Mouse (Mus musculus) intestine, embryonic 15.5 days (tissue): ENCODE data around the gene Osbpl8. TPM values are rescaled to one million over a fixed set of nuclear protein-coding genes. Genes with fewer than 3 reads are reported as not detected.

Source experiments
- ATAC-seq: fragments of 200-750 bp; cut with Nextera tagmentation; 2 replicates; pipeline ENCODE4 v1.8.0; 2017; ENCODE audit warnings: moderate TSS enrichment, moderate library complexity
- H3K27ac ChIP-seq: fragments of 300-500 bp; sonication (generic); 2 replicates; pipeline ENCODE4 v1.5.1; 2015; ENCODE audit warnings: mild to moderate bottlenecking, inconsistent platforms
- H3K27me3 ChIP-seq: fragments of 300-500 bp; sonication (generic); replicated peaks from 2 replicates; pipeline ENCODE4 v1.6.1; 2015; ENCODE audit warnings: inconsistent platforms
- H3K36me3 ChIP-seq: fragments of 300-500 bp; sonication (generic); 2 replicates; pipeline ENCODE4 v1.6.1; 2015; ENCODE audit warnings: inconsistent platforms
- H3K4me1 ChIP-seq: fragments of 300-500 bp; sonication (generic); replicated peaks from 2 replicates; pipeline ENCODE4 v1.6.1; 2015; ENCODE audit warnings: inconsistent platforms
- H3K4me2 ChIP-seq: fragments of 300-500 bp; sonication (generic); replicated peaks from 2 replicates; pipeline ENCODE4 v1.6.1; 2015; ENCODE audit warnings: mild to moderate bottlenecking, inconsistent platforms
- H3K4me3 ChIP-seq: fragments of 300-500 bp; sonication (generic); replicated peaks from 2 replicates; pipeline ENCODE4 v1.5.1; 2015; ENCODE audit warnings: inconsistent platforms
- H3K9ac ChIP-seq: fragments of 300-500 bp; sonication (generic); 2 replicates; pipeline ENCODE4 v1.6.1; 2015; ENCODE audit warnings: inconsistent platforms
- H3K9me3 ChIP-seq: fragments of 300-500 bp; sonication (generic); 2 replicates; pipeline ENCODE4 v1.6.1; 2016; ENCODE audit warnings: inconsistent platforms
- WGBS: fragments of 180-500 bp; shearing (Covaris S2); methylation state at CpG from one replicate; pipeline ENCODE4 v1.1.7; 2015; 5-methylcytosine and 5-hydroxymethylcytosine counted together
- polyA plus RNA-seq: library from polyadenylated mRNA; unstranded; fragments of >200 nt; fragmentation: Nextera tagmentation; extraction: Ambion mirVana; gene quantifications from 2 replicates; pipeline ENCODE4 v1.2.1, GENCODE M21; 2015

The Osbpl8 gene
- polyA plus RNA-seq, 1 experiment from 2014 or later, result 5.4 TPM

DNA sequence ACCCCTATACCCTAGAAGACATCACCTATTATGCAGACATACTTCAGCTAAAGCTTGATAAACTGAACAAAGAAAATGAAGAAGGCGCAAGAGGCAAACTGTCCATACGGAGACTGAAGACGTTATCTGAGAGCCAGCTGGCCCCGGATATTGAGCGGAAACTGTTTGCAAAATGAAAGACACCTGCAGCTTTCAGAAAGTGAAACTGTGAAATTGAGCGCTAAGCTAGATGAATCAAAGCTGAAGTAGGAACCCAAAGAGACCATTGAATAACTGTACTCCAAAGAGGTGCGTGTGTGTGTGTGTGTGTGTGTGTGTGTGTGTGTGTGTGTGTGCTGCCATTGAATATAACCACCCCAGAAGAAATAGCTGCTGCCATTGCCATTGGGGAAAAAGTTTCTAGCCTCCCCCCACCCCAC lies 7.3 kb upstream of the Osbpl8 start:
- Histone ChIP-seq H3K4me3 (no peak overlapping the region), H3K9me3 (no peaks in the 10 kb centered on the region), H3K27me3 (no peaks in the 10 kb centered on the region), H3K27ac (no peak overlapping the region), H3K4me2 (no peak overlapping the region), H3K9ac (no peak overlapping the region), H3K36me3 (no peaks in the 10 kb centered on the region), H3K4me1 (no peaks in the 10 kb centered on the region)
- ATAC-seq, result no peak
- 84% methylated on average over 7 of the region's 7 CpGs for WGBS

- WGBS, result 77% methylated on average over 5 of the region's 5 CpGs
- H3K4me3 ChIP-seq, result no peak overlapping the region
- H3K36me3 ChIP-seq, result no peaks in the 10 kb centered on the region
- H3K9ac ChIP-seq, result no peak overlapping the region
- H3K4me1 ChIP-seq, result no peaks in the 10 kb centered on the region
- H3K4me2 ChIP-seq, result no peak overlapping the region
- no peaks in the 10 kb centered on the region for H3K27me3 ChIP-seq
- ATAC-seq, result no peak
- no peaks in the 10 kb centered on the region for H3K9me3 ChIP-seq
- no peak overlapping the region for H3K27ac ChIP-seq
Observed at GRCm38 (mm10) chr10:111159789-111160522, 4.6 kb upstream of the Osbpl8 start.

DNA sequence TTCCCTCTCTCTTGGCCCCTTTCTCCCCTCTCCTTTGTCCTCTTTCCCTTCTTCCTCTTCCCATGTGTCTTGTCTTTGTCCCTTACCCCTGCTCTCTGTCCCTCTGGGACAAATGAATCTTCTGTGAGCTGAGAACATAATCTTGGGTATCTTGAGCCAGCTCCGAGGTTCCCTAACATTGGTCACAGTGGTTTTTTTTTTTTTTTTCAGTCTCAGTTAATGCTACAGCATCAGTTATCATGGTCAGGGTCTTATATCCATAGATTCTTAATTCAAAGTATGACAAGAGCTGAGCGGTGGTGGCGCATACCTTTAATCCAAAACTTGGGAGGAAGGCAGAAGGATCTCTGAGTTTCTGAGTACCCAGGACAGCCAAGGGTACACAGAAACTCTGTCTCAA lies 4.0 kb upstream of the Osbpl8 start:
- no peak overlapping the region for H3K9ac ChIP-seq

DNA sequence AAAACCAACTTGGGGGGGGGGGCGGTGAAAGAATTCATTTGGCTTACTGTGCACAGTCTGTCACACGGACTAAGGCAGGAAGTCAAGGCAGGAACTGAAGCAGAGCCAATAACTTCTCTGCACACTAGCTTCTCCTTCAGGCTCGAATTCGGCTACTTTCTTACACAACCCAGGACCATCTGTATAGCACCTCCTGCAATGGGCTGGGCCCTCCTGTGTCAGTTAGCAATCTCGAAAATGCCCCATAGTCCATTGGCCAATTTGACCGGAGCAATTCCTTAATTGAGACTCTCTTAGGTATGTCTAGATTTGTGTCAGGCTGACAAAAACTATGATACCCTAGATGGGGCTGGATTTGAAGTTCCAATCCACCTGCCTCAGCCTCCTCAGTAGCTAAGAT lies 3.2 kb upstream of the Osbpl8 start:
- ATAC-seq, result no peak
- 91% methylated on average over 6 of the region's 6 CpGs for WGBS
- Histone ChIP-seq H3K9me3 (no peaks in the 10 kb centered on the region), H3K27ac (no peak overlapping the region), H3K4me1 (no peaks in the 10 kb centered on the region), H3K27me3 (no peaks in the 10 kb centered on the region), H3K4me2 (no peak overlapping the region), H3K36me3 (no peaks in the 10 kb centered on the region), H3K4me3 (no peak overlapping the region), H3K9ac (no peak overlapping the region)

More for the DNA sequence above, 4.0 kb upstream of the Osbpl8 start:
- no peaks in the 10 kb centered on the region for H3K9me3 ChIP-seq
- H3K4me2 ChIP-seq, result no peak overlapping the region
- H3K36me3 ChIP-seq, result no peaks in the 10 kb centered on the region
- no peak overlapping the region for H3K27ac ChIP-seq
- WGBS, result 89% methylated on average over 3 of the region's 3 CpGs
- H3K4me3 ChIP-seq, result no peak overlapping the region
- ATAC-seq, result no peak
- H3K27me3 ChIP-seq, result no peaks in the 10 kb centered on the region
- no peaks in the 10 kb centered on the region for H3K4me1 ChIP-seq

DNA sequence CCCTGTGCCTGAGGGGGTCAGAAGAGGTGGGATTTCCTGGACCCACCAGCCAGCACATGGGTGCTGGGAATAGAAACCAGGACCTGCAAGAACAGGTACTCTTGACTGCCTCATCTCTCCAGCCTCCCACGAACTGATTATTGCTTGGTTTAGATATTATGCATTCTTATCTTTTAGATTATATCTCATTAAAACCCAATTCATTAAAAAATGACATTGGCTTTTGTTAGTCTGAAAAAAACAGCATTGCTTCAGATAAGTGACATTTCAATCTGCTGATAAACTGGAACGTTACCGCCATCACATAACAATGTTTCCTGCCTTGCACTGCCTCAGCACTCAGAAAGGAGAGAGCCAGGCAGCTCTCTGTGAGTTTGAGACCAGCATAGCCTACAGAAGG lies 1.5 kb upstream of the Osbpl8 start:
- Histone ChIP-seq H3K9ac (no peak overlapping the region), H3K27me3 (no peaks in the 10 kb centered on the region), H3K4me2 (no peak overlapping the region), H3K27ac (no peak overlapping the region), H3K4me1 (no peaks in the 10 kb centered on the region), H3K36me3 (no peaks in the 10 kb centered on the region), H3K4me3 (no peak overlapping the region), H3K9me3 (no peaks in the 10 kb centered on the region)
- no peak for ATAC-seq
- WGBS, result 75% methylated on average over 3 of the region's 3 CpGs

DNA sequence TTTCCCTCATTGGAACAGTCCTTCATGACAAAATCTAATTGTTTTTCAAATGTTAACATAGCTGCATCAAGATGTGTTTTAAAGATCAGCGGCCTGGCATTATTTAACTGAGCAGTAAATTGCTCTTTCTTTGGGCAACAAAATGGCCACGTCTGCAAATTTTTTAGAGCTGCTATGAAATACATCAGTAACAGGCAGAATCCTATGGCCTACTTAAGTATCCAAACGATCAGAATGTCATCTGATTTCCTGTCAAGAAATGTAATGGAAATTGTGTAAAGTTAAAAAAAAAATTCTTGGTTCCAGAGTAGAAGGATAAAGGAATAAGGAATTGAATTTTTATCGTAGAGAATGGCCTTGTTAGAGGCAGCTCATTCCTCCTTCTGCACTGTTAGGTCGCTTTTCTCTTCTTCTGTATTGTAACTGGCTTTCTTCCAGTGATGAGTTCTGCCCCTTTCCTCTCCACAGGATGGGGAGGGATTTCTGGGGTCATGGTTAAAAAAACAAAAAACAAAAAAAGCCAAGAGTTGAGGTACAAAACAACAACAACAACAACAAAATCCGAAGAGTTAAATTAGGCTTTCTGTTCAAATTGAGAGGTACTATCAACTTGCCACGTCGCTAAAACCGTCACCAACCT lies 831 bp upstream of the Osbpl8 start:
- Histone ChIP-seq H3K27me3 (no peaks in the 10 kb centered on the region), H3K4me1 (no peaks in the 10 kb centered on the region), H3K9me3 (no peaks in the 10 kb centered on the region), H3K4me3 (peak overlapping the region; percentile 94; the same call in 1 of the 2 replicates), H3K9ac (no peak overlapping the region; the same call in 1 of the 2 replicates), H3K27ac (peak overlapping the region; percentile 82), H3K4me2 (peak overlapping the region; percentile 86), H3K36me3 (no peaks in the 10 kb centered on the region)
- no peak for ATAC-seq
- 30% methylated on average over 9 of the region's 9 CpGs for WGBS

DNA sequence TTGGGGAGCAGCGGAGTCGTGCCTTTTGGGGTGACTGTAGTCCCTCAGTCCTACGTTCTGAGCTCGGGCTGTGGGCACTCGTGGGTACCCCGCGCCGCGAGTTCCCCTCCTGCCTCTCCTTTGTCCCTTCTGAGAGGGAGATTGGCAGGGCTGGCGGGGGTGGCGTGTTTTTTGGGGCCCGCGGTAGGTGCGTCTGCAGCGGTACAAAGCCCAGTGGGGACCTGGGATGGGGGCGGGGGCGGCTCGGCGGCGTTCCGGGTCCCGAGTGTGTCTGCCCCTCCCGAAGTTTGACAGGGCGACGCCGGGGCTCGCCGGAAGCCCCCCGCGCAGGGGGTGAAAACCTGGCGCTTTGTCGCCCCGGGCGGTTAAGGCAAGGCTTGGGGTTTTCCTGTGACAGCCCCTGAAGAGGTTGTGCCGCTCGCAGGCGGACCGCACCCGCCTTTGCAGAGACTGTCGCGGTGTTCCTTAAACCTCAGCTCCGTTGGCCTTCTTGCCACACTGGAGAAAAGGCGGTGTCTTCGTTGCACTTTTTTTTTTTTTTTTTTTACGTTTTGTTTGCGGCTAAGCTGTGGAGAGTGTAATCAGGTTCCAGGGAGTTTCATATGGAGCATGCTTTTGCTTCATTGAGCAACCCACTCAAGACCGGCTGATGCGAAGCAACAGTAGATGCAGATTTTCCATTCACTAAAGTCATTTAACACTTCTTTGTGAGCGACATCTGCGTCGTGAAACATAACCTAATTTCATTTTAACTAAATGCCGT lies 848 bp downstream of the Osbpl8 start:
- H3K9me3 ChIP-seq, result no peaks in the 10 kb centered on the region
- peak overlapping the region; percentile 86 for H3K4me2 ChIP-seq
- peak overlapping the region; percentile 94 for H3K4me3 ChIP-seq
- under 1% methylated on average over 52 of the region's 52 CpGs for WGBS
- H3K4me1 ChIP-seq, result no peaks in the 10 kb centered on the region
- H3K27me3 ChIP-seq, result no peaks in the 10 kb centered on the region
- ATAC-seq, result peak; percentile 28
- H3K36me3 ChIP-seq, result no peaks in the 10 kb centered on the region
- H3K9ac ChIP-seq, result peak overlapping the region; percentile 91
- H3K27ac ChIP-seq, result peak overlapping the region; percentile 86

- WGBS, result 69% methylated on average over 4 of the region's 4 CpGs
- H3K4me1 ChIP-seq, result no peaks in the 10 kb centered on the region
- H3K9me3 ChIP-seq, result no peaks in the 10 kb centered on the region
- ATAC-seq, result no peak
- no peak overlapping the region for H3K27ac ChIP-seq
- no peaks in the 10 kb centered on the region for H3K27me3 ChIP-seq
- H3K4me3 ChIP-seq, result peak overlapping the region; percentile 94
- H3K36me3 ChIP-seq, result no peaks in the 10 kb centered on the region
- H3K9ac ChIP-seq, result no peak overlapping the region
- H3K4me2 ChIP-seq, result peak overlapping the region; percentile 86
Observed at GRCm38 (mm10) chr10:111166057-111166841, 1.7 kb downstream of the Osbpl8 start.

DNA sequence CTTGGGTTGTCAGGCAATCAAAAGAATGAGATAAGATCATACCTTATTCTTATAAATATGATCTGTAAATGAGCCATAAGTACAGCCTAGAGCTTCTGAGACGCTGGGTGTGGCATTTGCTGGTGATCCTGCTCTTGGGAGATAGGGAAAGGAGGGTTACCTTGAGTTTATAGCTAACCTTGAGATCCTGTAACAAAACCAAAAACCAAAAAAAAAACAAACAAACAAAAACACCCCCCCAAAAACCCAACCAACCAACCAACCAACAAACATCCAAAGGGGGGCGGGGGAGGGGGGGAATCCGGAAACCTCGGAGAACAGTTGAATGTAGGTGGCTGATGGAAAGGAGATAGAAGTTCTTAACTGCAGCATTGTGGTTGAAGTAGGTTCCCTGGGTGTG lies 2.9 kb downstream of the Osbpl8 start:
- no peak overlapping the region for H3K27ac ChIP-seq
- H3K4me3 ChIP-seq, result no peak overlapping the region
- H3K4me2 ChIP-seq, result no peak overlapping the region
- no peaks in the 10 kb centered on the region for H3K36me3 ChIP-seq
- H3K9ac ChIP-seq, result no peak overlapping the region
- H3K9me3 ChIP-seq, result no peaks in the 10 kb centered on the region
- no peaks in the 10 kb centered on the region for H3K27me3 ChIP-seq
- no peaks in the 10 kb centered on the region for H3K4me1 ChIP-seq
- ATAC-seq, result no peak
- 82% methylated on average over 4 of the region's 4 CpGs for WGBS

GRCm38 (mm10) chr10:111168305-111168704 lies 3.8 kb downstream of the Osbpl8 start:
- no peak overlapping the region for H3K9ac ChIP-seq
- no peaks in the 10 kb centered on the region for H3K27me3 ChIP-seq
- no peak overlapping the region for H3K27ac ChIP-seq
- 80% methylated on average over 3 of the region's 3 CpGs for WGBS
- no peaks in the 10 kb centered on the region for H3K4me1 ChIP-seq
- H3K4me3 ChIP-seq, result no peak overlapping the region
- no peaks in the 10 kb centered on the region for H3K9me3 ChIP-seq
- ATAC-seq, result no peak
- no peaks in the 10 kb centered on the region for H3K36me3 ChIP-seq
- no peak overlapping the region for H3K4me2 ChIP-seq

DNA sequence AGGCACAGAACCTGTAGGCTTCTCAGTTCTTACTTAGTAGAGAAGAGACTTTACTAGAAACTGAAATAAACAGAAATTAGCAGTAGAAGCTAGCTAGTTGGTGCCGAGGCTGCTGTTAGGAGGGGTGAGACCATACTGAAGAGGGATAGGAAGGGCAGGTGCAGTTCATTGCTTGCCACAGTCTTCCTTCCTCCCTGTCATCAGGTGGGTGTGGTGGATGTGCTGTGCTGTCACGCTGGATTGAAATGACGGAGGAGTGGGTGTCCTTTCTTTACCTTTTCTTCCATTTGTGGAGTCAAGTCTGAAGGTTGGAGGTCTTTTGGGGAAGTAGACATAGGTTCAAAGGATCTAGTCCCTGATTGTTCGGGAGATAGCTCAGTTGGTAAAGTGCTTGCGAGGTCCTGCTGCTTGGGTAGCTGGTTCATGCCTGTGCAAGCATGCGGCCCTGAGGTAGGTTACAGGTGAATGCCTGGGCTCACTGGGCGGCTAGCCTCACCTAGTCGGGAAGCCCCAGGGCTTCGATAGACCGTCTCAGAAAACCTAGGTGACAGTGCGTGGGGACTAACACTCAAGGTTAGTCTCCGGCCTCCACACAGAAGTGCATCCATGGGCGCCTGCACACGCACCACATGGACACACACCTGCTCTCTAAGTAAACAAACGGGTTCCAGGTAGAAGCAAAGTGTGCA lies 6.8 kb downstream of the Osbpl8 start:
- H3K9ac ChIP-seq, result no peak overlapping the region
- no peaks in the 10 kb centered on the region for H3K36me3 ChIP-seq
- 89% methylated on average over 15 of the region's 15 CpGs for WGBS
- H3K4me3 ChIP-seq, result no peak overlapping the region
- no peak for ATAC-seq
- H3K9me3 ChIP-seq, result no peaks in the 10 kb centered on the region
- H3K27ac ChIP-seq, result no peak overlapping the region
- H3K4me1 ChIP-seq, result no peaks in the 10 kb centered on the region
- no peaks in the 10 kb centered on the region for H3K27me3 ChIP-seq
- H3K4me2 ChIP-seq, result no peak overlapping the region
